Mouse (Mus musculus) E14TG2a.4 (cell line): ENCODE measurements around the gene Ctnna3.
A peak's percentile ranks its signal among the peaks of the same experiment; 100 is the strongest.

ENCODE experiments used
- CTCF ChIP-seq: conservative IDR thresholded peaks from 2 replicates; pipeline ENCODE4 v1.5.1; 2014; ENCODE audit warnings: low read length
- NANOG ChIP-seq: IDR thresholded peaks from 2 replicates; pipeline ENCODE4 v1.6.1; 2014; ENCODE audit warnings: borderline replicate concordance, low read length, mixed read lengths
- POU5F1 ChIP-seq: IDR thresholded peaks from 2 replicates; pipeline ENCODE4 v1.6.1; 2014; ENCODE audit warnings: low read length, borderline replicate concordance

DNA sequence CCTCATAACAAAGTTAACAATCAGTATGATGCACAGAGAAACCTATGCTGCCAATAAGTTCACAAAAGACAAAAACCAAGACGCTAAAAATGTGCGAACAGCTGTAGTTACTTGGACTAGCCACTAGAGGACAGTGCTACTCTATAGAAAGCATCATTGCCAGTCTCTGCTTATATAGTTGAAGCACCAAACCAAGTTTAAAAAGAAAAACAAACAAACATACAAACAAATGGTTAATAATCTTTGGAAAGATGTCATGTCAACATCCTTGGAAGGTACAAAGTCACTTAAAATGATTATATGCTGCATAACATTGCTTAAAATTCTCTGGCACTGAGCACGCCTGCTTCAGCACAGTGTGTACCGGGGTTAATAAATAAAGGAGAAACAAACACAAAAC is 654.6 kb downstream of the Ctnna3 start:
- peak; percentile 100 for TF ChIP-seq CTCF
- no peak for TF ChIP-seq NANOG
- TF ChIP-seq POU5F1 = no peak
